Mouse (Mus musculus): Measurements from ENCODE around the gene Utp14a. TPM values are rescaled to one million over a fixed set of nuclear protein-coding genes. Genes with fewer than 3 reads are reported as not detected.

Gene Utp14a
- polyA plus RNA-seq, 1 experiment from 2014 or later: 17.0 TPM

- Histone ChIP-seq H3K9ac (ENCODE audit: low read length) (no peak overlapping the region), H3K9me3 (ENCODE audit: control insufficient read depth, low read length) (no peaks in the 10 kb centered on the region), H3K4me1 (replicated peaks; ENCODE audit: control insufficient read depth, insufficient read depth, low read length) (no peaks in the 10 kb centered on the region), H3K27ac (ENCODE audit: low read depth) (no peak overlapping the region), H3K4me2 (ENCODE audit: low read length) (no peak overlapping the region), H3K4me3 (ENCODE audit: low read depth, low read length) (no peak overlapping the region), H3K36me3 (ENCODE audit: control insufficient read depth, insufficient read depth, low read length) (no peaks in the 10 kb centered on the region), H3K27me3 (replicated peaks; ENCODE audit: control insufficient read depth, insufficient read depth, low read length) (0 out of 2 replicates have a peak, but pooled peaks cover 2% of the 10 kb centered on the region)
- no peak for ATAC-seq (replicated peaks; ENCODE audit: low FRiP score, low TSS enrichment, low read depth)
- no peak for DNase-seq (ENCODE audit: low spot score)
- WGBS: 30% methylated on average over 9 of the region's 9 CpGs
Measured at GRCm38 (mm10) chrX:48318194-48318593, 61.5 kb downstream of the Utp14a start.

Other genes starting within 250 kb of the Utp14a start
- gene Apln, start 222.0 kb upstream of the Utp14a start, polyA plus RNA-seq (2014; fragmentation: Nextera tagmentation; extraction: Ambion mirVana): 4.9 and 5.5 TPM in 2 replicates
- 1.7 and 2.2 TPM in 2 replicates for gene Xpnpep2, start 148.1 kb upstream of the Utp14a start, polyA plus RNA-seq (2014; fragmentation: Nextera tagmentation; extraction: Ambion mirVana)
- gene Sash3, start 110.4 kb upstream of the Utp14a start, polyA plus RNA-seq (2014; fragmentation: Nextera tagmentation; extraction: Ambion mirVana): 3.0 and 3.4 TPM in 2 replicates
- 6.3 and 8.6 TPM in 2 replicates for gene Zdhhc9, start 48.0 kb upstream of the Utp14a start, polyA plus RNA-seq (2014; fragmentation: Nextera tagmentation; extraction: Ambion mirVana)
- gene Bcorl1, start 84.5 kb downstream of the Utp14a start, polyA plus RNA-seq (2014; fragmentation: Nextera tagmentation; extraction: Ambion mirVana): 7.6 and 7.7 TPM in 2 replicates
- gene Elf4, start 206.3 kb downstream of the Utp14a start, polyA plus RNA-seq (2014; fragmentation: Nextera tagmentation; extraction: Ambion mirVana): 17.7 and 19.8 TPM in 2 replicates